Mouse (Mus musculus) erythroblast, embryonic 14.5 days (primary cell): ENCODE data around the gene Vmn1r233.

ENCODE experiments used
- GATA1 ChIP-seq: IDR thresholded peaks from 2 replicates; pipeline ENCODE4 v1.6.1; 2012; ENCODE audit warnings: low read length, inconsistent platforms, mixed read lengths
- TAL1 ChIP-seq: IDR thresholded peaks from 3 replicates; pipeline ENCODE4 v1.6.1; 2012; ENCODE audit warnings: low read length, inconsistent platforms, mixed read lengths

DNA sequence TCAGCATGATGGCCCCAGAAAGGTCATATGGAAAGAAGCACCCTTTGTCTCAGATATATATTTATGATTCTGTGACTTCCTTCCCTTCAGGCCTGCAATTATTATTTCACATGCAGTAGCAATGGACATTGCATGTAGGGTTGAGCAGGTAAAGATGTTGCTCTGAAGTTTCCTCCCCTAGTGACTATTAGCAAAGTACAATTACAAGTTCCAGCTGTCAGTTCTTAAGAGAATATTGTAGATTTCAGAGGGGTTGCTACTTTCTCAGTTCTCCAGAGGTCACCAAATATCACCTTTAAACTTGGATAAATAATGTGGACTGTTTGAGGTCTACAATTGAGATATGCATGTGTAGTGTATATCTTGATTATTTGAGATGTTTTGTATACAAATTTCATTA, at the start of gene Vmn1r233:
- TF ChIP-seq GATA1 (no peak), TAL1 (no peak)
